32 mouse cellular contexts compared by ENCODE assay signal in genomic region chr12:36029687-36030086, GRCm38 (mm10). TPM values are rescaled to one million over a fixed set of nuclear protein-coding genes. Genes with fewer than 3 reads are reported as not detected.
A peak's percentile ranks its signal among the peaks of the same experiment; 100 is the strongest.
DNase-seq lines count a peak whose midpoint lies in the region; ATAC-seq and TF ChIP-seq lines count a peak whose summit lies in the region.
"Had no signal": no experiment of that assay in that cellular context is flagged by ENCODE, and none has a peak within 500 bp of the region (broad histone marks: within the 10 kb centered on the region; RNA-seq: fewer than 3 reads in every experiment).

No protein-coding gene starts in this region.

- H3K4me2 ChIP-seq in lung, embryonic 16.5 days (ENCODE audit: low read depth, low read length): no peak overlapping the region
- H3K4me2 ChIP-seq in hindbrain, embryonic 12.5 days (replicated peaks): no peak overlapping the region
- H3K4me2 ChIP-seq: hindbrain, embryonic 15.5 days; midbrain, embryonic 11.5 days; neural tube, embryonic 15.5 days had no signal

- H3K27me3 ChIP-seq in heart, adult 2 months (ENCODE audit: control insufficient read depth, insufficient read depth, low read length): no peaks in the 10 kb centered on the region
- no peaks in the 10 kb centered on the region for H3K27me3 ChIP-seq in lung, embryonic 16.5 days (ENCODE audit: control insufficient read depth, insufficient read depth, low read depth, low read length)
- no peaks in the 10 kb centered on the region for H3K27me3 ChIP-seq in MEL (ENCODE audit: control insufficient read depth in 1 of 2, insufficient read depth in 2 of 2, low read length in 2 of 2)
- no peaks in the 10 kb centered on the region for H3K27me3 ChIP-seq in hindbrain, embryonic 12.5 days
- H3K27me3 ChIP-seq: hindbrain, embryonic 15.5 days; neural tube, embryonic 15.5 days had no signal

- no peak for TF ChIP-seq RAD21 in MEL (IDR thresholded peaks at IDR 0.05; ENCODE audit: low read depth, low read length)

- no peak for ATAC-seq in lung, embryonic 16.5 days (ENCODE audit: low read depth)
- ATAC-seq in granulocyte monocyte progenitor cell, adult 5-6 weeks (replicated peaks; ENCODE audit: poor library complexity, severe bottlenecking): peak; percentile 23; the same call in 1 of the 2 replicates
- no peak for ATAC-seq in hindbrain, embryonic 12.5 days (ENCODE audit: low FRiP score)

- intact Hi-C loops in heart, adult 2 months (cut with DNase I): loop anchor here (10.0 kb wide), 3 partner anchors 155 to 985 kb away; no protein-coding TSS in a partner anchor

- DNase-seq in heart, adult 2 months: no peak
- no peak for DNase-seq in heart, adult 8-10 months (ENCODE audit: low spot score)
- no peak for DNase-seq in lung, postnatal 14 days
- DNase-seq in MEL (ENCODE audit: low read depth, low spot score): peak; percentile 66
- DNase-seq in spleen, postnatal 36 days (ENCODE audit: low spot score in 2 of 2): no peak
- DNase-seq: adrenal gland, postnatal 10 days; cerebellum, adult 8-10 months; cerebellum, postnatal 36 days; gastrocnemius, postnatal 36 days; heart, postnatal 4 days; kidney, adult 8-10 months; kidney, postnatal 10 days; layer of hippocampus, postnatal 36 days; lung, adult 2 months; right cerebral cortex, postnatal 4 days; thymus, postnatal 14 days had no signal

- no peak for TF ChIP-seq EP300 in heart, adult 2 months (IDR thresholded peaks at IDR 0.05; ENCODE audit: insufficient read depth, low read depth, low read length)
- TF ChIP-seq EP300 in MEL (IDR thresholded peaks at IDR 0.05; ENCODE audit: low read depth in 1 of 2, low read length in 2 of 2): no peak

- H3K27ac ChIP-seq in heart, adult 2 months: peak overlapping the region; percentile 83
- peak overlapping the region; percentile 18 for H3K27ac ChIP-seq in lung, embryonic 16.5 days (ENCODE audit: low read length)
- H3K27ac ChIP-seq in MEL (ENCODE audit: control insufficient read depth, low read depth, low read length): peak overlapping the region; percentile 78
- H3K27ac ChIP-seq in hindbrain, embryonic 12.5 days: no peak overlapping the region
- H3K27ac ChIP-seq: forebrain, embryonic 10.5 days; heart, embryonic 10.5 days; hindbrain, embryonic 15.5 days; macrophage; neural tube, embryonic 15.5 days had no signal

- peaks cover 10% of the 10 kb centered on the region for H3K4me1 ChIP-seq in heart, adult 2 months (ENCODE audit: control insufficient read depth, insufficient read depth, low read length)
- peaks cover 15% of the 10 kb centered on the region for H3K4me1 ChIP-seq in lung, embryonic 16.5 days (replicated peaks; ENCODE audit: control insufficient read depth, insufficient read depth, low read length)
- H3K4me1 ChIP-seq in MEL (ENCODE audit: control insufficient read depth in 1 of 2, insufficient read depth in 2 of 2, low read length in 2 of 2): peaks cover 0 to 5% of the 10 kb centered on the region in 2 experiments; a peak in 1 of 4 replicates
- H3K4me1 ChIP-seq in hindbrain, embryonic 12.5 days: 0 out of 2 replicates have a peak, but pooled peaks cover 2% of the 10 kb centered on the region
- H3K4me1 ChIP-seq: forebrain, embryonic 10.5 days had no signal

- TF ChIP-seq CTCF in heart, adult 2 months (IDR thresholded peaks at IDR 0.05): no peak
- TF ChIP-seq CTCF in MEL (IDR thresholded peaks at IDR 0.05 in 2 of 3, conservative IDR thresholded peaks at IDR 0.05 in 1 of 3; ENCODE audit: control insufficient read depth in 1 of 3, insufficient read depth in 1 of 3, low read depth in 2 of 3, low read length in 3 of 3, poor library complexity in 1 of 3, severe bottlenecking in 1 of 3): no peak

- no peaks in the 10 kb centered on the region; the same call in none of the 2 replicates for H3K79me2 ChIP-seq in heart, adult 2 months (replicated peaks; ENCODE audit: control insufficient read depth, insufficient read depth, low read length)
- 0 out of 2 replicates have a peak, but pooled peaks cover 1% of the 10 kb centered on the region for H3K79me2 ChIP-seq in MEL (ENCODE audit: control insufficient read depth, insufficient read depth, low read length, poor library complexity)

- peaks cover 20% of the 10 kb centered on the region for H3K36me3 ChIP-seq in heart, adult 2 months (ENCODE audit: control insufficient read depth, insufficient read depth, low read length)
- 0 out of 2 replicates have a peak, but pooled peaks cover 2% of the 10 kb centered on the region for H3K36me3 ChIP-seq in lung, embryonic 16.5 days (ENCODE audit: control insufficient read depth, insufficient read depth, low read length)
- peaks cover 0 to 8% of the 10 kb centered on the region in 2 experiments; a peak in 2 of 4 replicates for H3K36me3 ChIP-seq in MEL (ENCODE audit: control insufficient read depth in 1 of 2, insufficient read depth in 2 of 2, low read length in 2 of 2)
- 0 out of 2 replicates have a peak, but pooled peaks cover 3% of the 10 kb centered on the region for H3K36me3 ChIP-seq in hindbrain, embryonic 12.5 days
- H3K36me3 ChIP-seq: G1E; heart, embryonic 10.5 days; hindbrain, embryonic 15.5 days; neural tube, embryonic 15.5 days had no signal

- H3K9ac ChIP-seq in heart, adult 2 months (ENCODE audit: low read depth, low read length): no peak overlapping the region; the same call in 1 of the 2 replicates
- no peak overlapping the region for H3K9ac ChIP-seq in lung, embryonic 16.5 days (ENCODE audit: low read length)
- peak overlapping the region; percentile 60 for H3K9ac ChIP-seq in MEL (ENCODE audit: control insufficient read depth, low read depth, low read length, poor library complexity, severe bottlenecking)
- H3K9ac ChIP-seq in hindbrain, embryonic 12.5 days: no peak overlapping the region
- H3K9ac ChIP-seq: hindbrain, embryonic 15.5 days; neural tube, embryonic 15.5 days had no signal

- 45% methylated on average over 6 of the region's 6 CpGs for WGBS in heart, adult 2 months
- 48% methylated on average over 4 of the region's 6 CpGs for WGBS in lung, embryonic 16.5 days
- WGBS in hindbrain, embryonic 12.5 days: 87% methylated on average over 4 of the region's 6 CpGs

- H3K9me3 ChIP-seq in lung, embryonic 16.5 days (ENCODE audit: control insufficient read depth, low read length): no peaks in the 10 kb centered on the region
- H3K9me3 ChIP-seq in MEL (replicated peaks; ENCODE audit: insufficient read depth, low read length): no peaks in the 10 kb centered on the region
- 0 out of 2 replicates have a peak, but pooled peaks cover 1% of the 10 kb centered on the region for H3K9me3 ChIP-seq in hindbrain, embryonic 12.5 days (replicated peaks)
- H3K9me3 ChIP-seq: G1E; heart, embryonic 10.5 days; hindbrain, embryonic 15.5 days had no signal

- H3K4me3 ChIP-seq in heart, adult 2 months: no peak overlapping the region
- H3K4me3 ChIP-seq in lung, embryonic 16.5 days (ENCODE audit: low read length): no peak overlapping the region
- peak overlapping the region; percentile 53 to 62 for H3K4me3 ChIP-seq in MEL (ENCODE audit: control insufficient read depth in 1 of 2, insufficient read depth in 1 of 2, low read depth in 2 of 2, low read length in 2 of 2)
- no peak overlapping the region for H3K4me3 ChIP-seq in hindbrain, embryonic 12.5 days
- H3K4me3 ChIP-seq: forebrain, embryonic 10.5 days; heart, embryonic 10.5 days; hindbrain, embryonic 15.5 days; neural tube, embryonic 15.5 days had no signal

- TF ChIP-seq POLR2A in heart, adult 2 months (IDR thresholded peaks at IDR 0.05; ENCODE audit: insufficient read depth, low read depth, low read length): no peak
- no peak for TF ChIP-seq POLR2A in MEL (IDR thresholded peaks at IDR 0.05; ENCODE audit: control insufficient read depth in 1 of 2, insufficient read depth in 1 of 2, low read depth in 1 of 2, low read length in 2 of 2, poor library complexity in 1 of 2)

TF ChIP-seq in MEL, 35 proteins besides CTCF, POLR2A, EP300 and RAD21:
- TF ChIP-seq TCF12 (IDR thresholded peaks at IDR 0.05; ENCODE audit: low read depth, low read length) (0 out of 2 replicates have a peak, but pooled peaks have one; percentile 5), KAT2A (conservative IDR thresholded peaks at IDR 0.05; ENCODE audit: low read depth, low read length) (no peak), NELFE (IDR thresholded peaks at IDR 0.05; ENCODE audit: low read depth, low read length) (no peak), TBP (IDR thresholded peaks at IDR 0.05; ENCODE audit: low read depth, low read length) (0 out of 2 replicates have a peak, but pooled peaks have one; percentile 50), RCOR1 (IDR thresholded peaks at IDR 0.05; ENCODE audit: low read depth, low read length) (no peak), E2F4 (IDR thresholded peaks at IDR 0.05; ENCODE audit: borderline replicate concordance, low read depth, low read length) (no peak), JUND (IDR thresholded peaks at IDR 0.05; ENCODE audit: low read depth, low read length) (no peak), MXI1 (IDR thresholded peaks at IDR 0.05; ENCODE audit: low read depth, low read length) (peak; percentile 82), UBTF (IDR thresholded peaks at IDR 0.05; ENCODE audit: borderline replicate concordance, insufficient read depth, low read depth, low read length) (no peak)

RNA-seq across cellular contexts. Expression of gene Tspan13, which starts 12.6 kb away (rescaled TPM):
- total RNA-seq in heart, adult 2 months (2021): 10 to 100 TPM; 41.2 to 47.2 TPM
- 61.1 and 73.0 TPM in 2 replicates for polyA plus RNA-seq in heart, adult 2 months (2012; rRNA removed)
- total RNA-seq in heart, adult 8-10 months (2022): 10 to 100 TPM; 34.4 to 50.7 (median 42.6) TPM
- polyA plus RNA-seq in lung, embryonic 16.5 days (2015; fragmentation: Nextera tagmentation; extraction: Ambion mirVana): 134 and 139 TPM in 2 replicates
- 23.0 and 23.7 TPM in 2 replicates for total RNA-seq in MEL (2012; rRNA removed)
- 10 to 100 TPM in 1 of 2 experiments, not detected in 1; 37.5 TPM for polyA plus RNA-seq in MEL (2012; ENCODE audit: insufficient read depth in 1 of 2, insufficient read length in 2 of 2, low read depth in 1 of 2, low replicate concordance in 2 of 2, missing spikeins in 1 of 2)
- 14.9 and 18.8 TPM in 2 replicates for total RNA-seq in granulocyte monocyte progenitor cell, adult 5-6 weeks (2014; fragmentation: Nextera tagmentation)
- total RNA-seq in granulocyte monocyte progenitor cell, adult 5-6 weeks (2017): 7.7 and 8.2 TPM in 2 replicates
- polyA plus RNA-seq in hindbrain, embryonic 12.5 days (2016; fragmentation: Nextera tagmentation; extraction: Ambion mirVana): 257 TPM in 2 replicates
- total RNA-seq: G1E had no signal

RNA-seq across cellular contexts. Expression of gene Agr2, which starts 37.0 kb away (rescaled TPM):
- not detected for total RNA-seq in heart, adult 2 months (2021)
- 2.5 TPM in 1 of 2 replicates, not detected in the other for polyA plus RNA-seq in heart, adult 2 months (2012; rRNA removed)
- under 1 TPM in 1 of 4 experiments, not detected in 3; 0.60 TPM for total RNA-seq in heart, adult 8-10 months (2022)
- 6.9 and 11.0 TPM in 2 replicates for polyA plus RNA-seq in lung, embryonic 16.5 days (2015; fragmentation: Nextera tagmentation; extraction: Ambion mirVana)
- total RNA-seq in MEL (2012; rRNA removed): not detected in 2 replicates
- polyA plus RNA-seq in MEL (2012; ENCODE audit: insufficient read depth in 1 of 2, insufficient read length in 2 of 2, low read depth in 1 of 2, low replicate concordance in 2 of 2, missing spikeins in 1 of 2): not detected
- not detected in 2 replicates for total RNA-seq in granulocyte monocyte progenitor cell, adult 5-6 weeks (2014; fragmentation: Nextera tagmentation)
- not detected in 2 replicates for total RNA-seq in granulocyte monocyte progenitor cell, adult 5-6 weeks (2017)
- 0.28 and 0.42 TPM in 2 replicates for polyA plus RNA-seq in hindbrain, embryonic 12.5 days (2016; fragmentation: Nextera tagmentation; extraction: Ambion mirVana)
- total RNA-seq: adrenal gland, postnatal 10 days; gastrocnemius, postnatal 36 days; heart, postnatal 4 days; layer of hippocampus, adult 18-20 months; layer of hippocampus, postnatal 36 days; left cerebral cortex, postnatal 36 days; liver, adult 2 months had no signal
- polyA plus RNA-seq: activated CD4-positive, CD25-positive, alpha-beta regulatory T cell, adult 4 months; embryonic facial prominence, embryonic 11.5 days; forebrain, embryonic 10.5 days; forebrain, embryonic 16.5 days; G1E; heart, embryonic 10.5 days; macrophage; midbrain, embryonic 11.5 days; neural tube, embryonic 15.5 days had no signal

Comparison
In these comparisons a context has a peak if more than half of its experiments do, and no peak if none do; other contexts are left out.
1. H3K4me3 ChIP-seq: peak in MEL (2 of 2); none in heart, adult 2 months (single experiment), lung, embryonic 16.5 days (single experiment) and hindbrain, embryonic 12.5 days (single experiment).